Mouse (Mus musculus) megakaryocyte, embryonic 14.5 days (primary cell): ENCODE measurements at regions not wholly inside any gene's neighbourhood (a gene's known extent, or its start where the extent isn't known, plus 50 kb on each side); places are given as distances from the start of the nearest gene placed in this dataset.

Source experiments
- H3K27me3 ChIP-seq: replicated peaks from 2 replicates; pipeline ENCODE3; 2012; ENCODE audit warnings: inconsistent platforms
- H3K36me3 ChIP-seq: replicated peaks from 2 replicates; pipeline ENCODE3; 2012; ENCODE audit warnings: low read length, inconsistent platforms, mixed read lengths
- H3K4me1 ChIP-seq: 2 replicates; pipeline ENCODE4 v1.6.1; 2012; ENCODE audit warnings: inconsistent platforms
- H3K4me3 ChIP-seq: replicated peaks from 2 replicates; pipeline ENCODE3; 2012; ENCODE audit warnings: moderate library complexity, mild to moderate bottlenecking, inconsistent platforms
- H3K9me3 ChIP-seq: 2 replicates; pipeline ENCODE4 v1.6.1; 2012; ENCODE audit warnings: inconsistent platforms
- FLI1 ChIP-seq: IDR thresholded peaks from 2 replicates; pipeline ENCODE4 v1.6.1; 2012; ENCODE audit warnings: low read length, inconsistent platforms, mixed read lengths
- GATA1 ChIP-seq: IDR thresholded peaks from 3 replicates; pipeline ENCODE4 v1.6.1; 2012; ENCODE audit warnings: mixed read lengths, low read length, inconsistent platforms, borderline replicate concordance

GRCm38 (mm10) chr16:90666271-90666986, 60.8 kb downstream of the Mis18a start:
- peaks cover 25% of the 10 kb centered on the region for H3K9me3 ChIP-seq

GRCm38 (mm10) chr16:90664086-90664485, 63.1 kb downstream of the Mis18a start:
- TF ChIP-seq FLI1: no peak
- no peak for TF ChIP-seq GATA1
- H3K9me3 ChIP-seq: peaks cover 23% of the 10 kb centered on the region
- no peak overlapping the region for H3K4me3 ChIP-seq
- no peaks in the 10 kb centered on the region for H3K36me3 ChIP-seq
- H3K27me3 ChIP-seq: no peaks in the 10 kb centered on the region
- H3K4me1 ChIP-seq: no peaks in the 10 kb centered on the region

More at GRCm38 (mm10) chr16:90666271-90666986, 60.8 kb downstream of the Mis18a start:
- no peaks in the 10 kb centered on the region for H3K27me3 ChIP-seq
- H3K4me3 ChIP-seq: no peak overlapping the region
- H3K4me1 ChIP-seq: no peaks in the 10 kb centered on the region
- no peaks in the 10 kb centered on the region for H3K36me3 ChIP-seq
- TF ChIP-seq GATA1 (no peak), FLI1 (no peak)

GRCm38 (mm10) chr16:90658050-90658449, 69.2 kb downstream of the Mis18a start:
- Histone ChIP-seq H3K4me3 (no peak overlapping the region), H3K4me1 (no peaks in the 10 kb centered on the region), H3K36me3 (no peaks in the 10 kb centered on the region), H3K9me3 (peaks cover 6% of the 10 kb centered on the region; the same call in 1 of the 2 replicates), H3K27me3 (no peaks in the 10 kb centered on the region)
- TF ChIP-seq GATA1 (no peak), FLI1 (no peak)

GRCm38 (mm10) chr16:90657027-90657426, 70.2 kb downstream of the Mis18a start:
- Histone ChIP-seq H3K4me3 (no peak overlapping the region), H3K36me3 (no peaks in the 10 kb centered on the region), H3K4me1 (no peaks in the 10 kb centered on the region), H3K9me3 (peaks cover 9% of the 10 kb centered on the region; the same call in 1 of the 2 replicates), H3K27me3 (no peaks in the 10 kb centered on the region)
- TF ChIP-seq GATA1 (no peak), FLI1 (no peak)

- TF ChIP-seq FLI1 (no peak), GATA1 (no peak)
- no peaks in the 10 kb centered on the region for H3K27me3 ChIP-seq
Observed at GRCm38 (mm10) chr16:90656571-90657011, 70.6 kb downstream of the Mis18a start.

GRCm38 (mm10) chr16:90654853-90655252, 72.4 kb downstream of the Mis18a start:
- Histone ChIP-seq H3K36me3 (no peaks in the 10 kb centered on the region), H3K9me3 (peaks cover 9% of the 10 kb centered on the region; the same call in 1 of the 2 replicates), H3K4me1 (no peaks in the 10 kb centered on the region), H3K27me3 (no peaks in the 10 kb centered on the region), H3K4me3 (no peak overlapping the region)
- TF ChIP-seq FLI1 (no peak), GATA1 (no peak)

More at GRCm38 (mm10) chr16:90656571-90657011, 70.6 kb downstream of the Mis18a start:
- Histone ChIP-seq H3K4me1 (no peaks in the 10 kb centered on the region), H3K9me3 (peaks cover 9% of the 10 kb centered on the region; the same call in 1 of the 2 replicates), H3K4me3 (no peak overlapping the region), H3K36me3 (no peaks in the 10 kb centered on the region)

GRCm38 (mm10) chr16:90652821-90653220, 74.4 kb downstream of the Mis18a start:
- peaks cover 6% of the 10 kb centered on the region; the same call in 1 of the 2 replicates for H3K9me3 ChIP-seq
- no peaks in the 10 kb centered on the region for H3K4me1 ChIP-seq
- no peak for TF ChIP-seq GATA1
- H3K4me3 ChIP-seq: no peak overlapping the region
- no peaks in the 10 kb centered on the region for H3K27me3 ChIP-seq
- no peaks in the 10 kb centered on the region for H3K36me3 ChIP-seq

- Histone ChIP-seq H3K9me3 (peaks cover 7% of the 10 kb centered on the region; the same call in 1 of the 2 replicates), H3K4me3 (no peak overlapping the region), H3K27me3 (no peaks in the 10 kb centered on the region)
Observed at GRCm38 (mm10) chr16:90648161-90648560, 79.0 kb downstream of the Mis18a start.

GRCm38 (mm10) chr16:90642671-90643070, 84.5 kb downstream of the Mis18a start:
- Histone ChIP-seq H3K4me1 (no peaks in the 10 kb centered on the region), H3K36me3 (no peaks in the 10 kb centered on the region), H3K4me3 (no peak overlapping the region), H3K9me3 (peaks cover 14% of the 10 kb centered on the region; the same call in 1 of the 2 replicates), H3K27me3 (no peaks in the 10 kb centered on the region)
- TF ChIP-seq GATA1 (no peak), FLI1 (no peak)

More at GRCm38 (mm10) chr16:90648161-90648560, 79.0 kb downstream of the Mis18a start:
- TF ChIP-seq GATA1 (no peak), FLI1 (no peak)
- Histone ChIP-seq H3K36me3 (no peaks in the 10 kb centered on the region), H3K4me1 (no peaks in the 10 kb centered on the region)

- Histone ChIP-seq H3K4me1 (no peaks in the 10 kb centered on the region), H3K27me3 (no peaks in the 10 kb centered on the region), H3K36me3 (no peaks in the 10 kb centered on the region), H3K9me3 (peaks cover 6% of the 10 kb centered on the region; the same call in 1 of the 2 replicates), H3K4me3 (no peak overlapping the region)
- TF ChIP-seq FLI1: no peak
- no peak for TF ChIP-seq GATA1
Observed at GRCm38 (mm10) chr16:90635216-90635615, 92.0 kb downstream of the Mis18a start.
